Mouse (Mus musculus) intestine, embryonic 14.5 days (tissue): ENCODE results near the gene Tmem143. TPM values are rescaled to one million over a fixed set of nuclear protein-coding genes. Genes with fewer than 3 reads are reported as not detected.
"Not testable (repeated sequence)": the region's sequence is repeated elsewhere in the genome, so short reads cannot be mapped to it uniquely, and the experiment has no call there.

Experiments used
- ATAC-seq: fragments of 200-750 bp; cut with Nextera tagmentation; replicated peaks from 2 replicates; pipeline ENCODE4 v1.8.0; 2017; ENCODE audit warnings: low read depth, moderate number of reproducible peaks, moderate TSS enrichment, moderate library complexity; ENCODE audit not compliant: low FRiP score, low TSS enrichment
- DNase-seq: peaks from one replicate; pipeline ENCODE4 v3.0.0-alpha.2; 2018; ENCODE audit warnings: low spot score
- H3K27ac ChIP-seq: fragments of 300-500 bp; sonication (generic); 2 replicates; pipeline ENCODE4 v1.5.1; 2014; ENCODE audit warnings: low read depth, mild to moderate bottlenecking, control low read depth
- H3K27me3 ChIP-seq: fragments of 300-500 bp; sonication (generic); replicated peaks from 2 replicates; pipeline ENCODE4 v1.6.1; 2014; ENCODE audit warnings: low read length, control low read depth; ENCODE audit not compliant: control insufficient read depth, insufficient read depth
- H3K36me3 ChIP-seq: fragments of 300-500 bp; sonication (generic); 2 replicates; pipeline ENCODE4 v1.6.1; 2014; ENCODE audit warnings: low read length, control low read depth; ENCODE audit not compliant: control insufficient read depth, insufficient read depth
- H3K4me1 ChIP-seq: fragments of 300-500 bp; sonication (generic); replicated peaks from 2 replicates; pipeline ENCODE4 v1.6.1; 2014; ENCODE audit warnings: low read length, control low read depth, mixed read lengths; ENCODE audit not compliant: control insufficient read depth, insufficient read depth
- H3K4me2 ChIP-seq: fragments of 300-500 bp; sonication (generic); 2 replicates; pipeline ENCODE4 v1.6.1; 2014; ENCODE audit warnings: low read length
- H3K4me3 ChIP-seq: fragments of 300-500 bp; sonication (generic); 2 replicates; pipeline ENCODE4 v1.5.1; 2014; ENCODE audit warnings: low read depth, low read length, control low read depth, mixed read lengths
- H3K9ac ChIP-seq: fragments of 300-500 bp; sonication (generic); 2 replicates; pipeline ENCODE4 v1.6.1; 2014; ENCODE audit warnings: mild to moderate bottlenecking, low read length
- H3K9me3 ChIP-seq: fragments of 300-500 bp; sonication (generic); 2 replicates; pipeline ENCODE4 v1.6.1; 2016; ENCODE audit warnings: low read length, control low read depth; ENCODE audit not compliant: control insufficient read depth
- WGBS: fragments of 180-500 bp; shearing (Covaris S2); extraction: QIAGEN DNeasy Blood & Tissue Kit; methylation state at CpG from one replicate; pipeline ENCODE4 v1.1.7; 2014; 5-methylcytosine and 5-hydroxymethylcytosine counted together
- polyA plus RNA-seq: library from polyadenylated mRNA; unstranded; fragments of >200 nt; fragmentation: Nextera tagmentation; extraction: Ambion mirVana; gene quantifications from 2 replicates; pipeline ENCODE4 v1.2.1, GENCODE M21; 2014

Gene Tmem143
- polyA plus RNA-seq, 1 experiment from 2014 or later = 4.3 TPM

DNA sequence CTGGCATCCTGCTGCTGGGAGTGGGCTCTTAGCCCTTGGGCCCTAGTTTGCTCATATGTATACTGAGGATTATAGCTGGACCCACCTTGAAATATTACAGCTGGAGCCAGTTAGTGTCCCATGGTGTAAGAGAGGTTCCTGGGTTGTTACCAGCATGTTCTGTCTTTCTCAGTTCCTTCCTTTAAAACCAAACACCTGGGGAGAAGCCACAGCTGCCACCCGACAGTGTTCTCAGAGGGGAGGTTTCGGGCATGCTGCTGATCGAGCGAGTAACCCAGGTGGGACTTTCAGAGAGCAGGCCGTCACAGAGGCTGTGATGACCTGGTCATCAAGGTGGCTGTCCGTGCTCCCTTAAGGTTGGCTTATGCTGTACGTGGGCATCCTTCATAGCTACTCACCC lies 19.8 kb upstream of the Tmem143 start:
- no peaks in the 10 kb centered on the region for H3K27me3 ChIP-seq
- no peak overlapping the region for H3K4me3 ChIP-seq
- H3K4me2 ChIP-seq = no peak overlapping the region
- DNase-seq (no peak), ATAC-seq (no peak)
- H3K9me3 ChIP-seq = 0 out of 2 replicates have a peak, but pooled peaks cover 2% of the 10 kb centered on the region
- no peak overlapping the region for H3K9ac ChIP-seq
- peaks cover 70% of the 10 kb centered on the region for H3K36me3 ChIP-seq
- peaks cover 11% of the 10 kb centered on the region for H3K4me1 ChIP-seq
- WGBS = 93% methylated on average over 7 of the region's 7 CpGs
- H3K27ac ChIP-seq = no peak overlapping the region

DNA sequence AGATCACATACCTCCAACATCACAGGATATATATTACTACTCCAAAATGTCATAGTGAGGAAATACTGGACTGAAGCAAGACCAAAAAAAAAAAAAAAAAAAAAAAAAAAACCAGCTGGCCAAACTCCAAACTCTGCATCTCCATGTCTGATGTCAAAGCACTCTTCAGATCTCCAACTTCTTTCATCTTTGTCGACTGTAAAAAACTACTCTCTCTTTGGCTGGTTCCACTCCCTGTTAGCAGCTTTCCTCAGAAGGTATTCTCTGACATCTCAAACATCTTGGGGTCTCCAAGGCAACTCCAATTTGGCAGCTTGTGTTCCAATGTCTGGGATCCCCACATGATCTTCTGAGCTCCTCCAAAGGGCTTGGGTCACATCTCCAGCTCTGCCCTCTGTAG lies 18.5 kb upstream of the Tmem143 start, which contains the start of gene Grin2d:
Gene Grin2d, minus strand, starts transcription at position 101 of the 400 bp plus-strand sequence.
- not testable (repeated sequence) for H3K9ac ChIP-seq, H3K27me3 ChIP-seq, DNase-seq, H3K4me2 ChIP-seq, H3K27ac ChIP-seq, H3K4me3 ChIP-seq, ATAC-seq, H3K9me3 ChIP-seq
- peaks cover 11% of the 10 kb centered on the region for H3K4me1 ChIP-seq
- 93% methylated on average over 1 of the region's 1 CpGs for WGBS
- H3K36me3 ChIP-seq = peaks cover 83% of the 10 kb centered on the region

DNA sequence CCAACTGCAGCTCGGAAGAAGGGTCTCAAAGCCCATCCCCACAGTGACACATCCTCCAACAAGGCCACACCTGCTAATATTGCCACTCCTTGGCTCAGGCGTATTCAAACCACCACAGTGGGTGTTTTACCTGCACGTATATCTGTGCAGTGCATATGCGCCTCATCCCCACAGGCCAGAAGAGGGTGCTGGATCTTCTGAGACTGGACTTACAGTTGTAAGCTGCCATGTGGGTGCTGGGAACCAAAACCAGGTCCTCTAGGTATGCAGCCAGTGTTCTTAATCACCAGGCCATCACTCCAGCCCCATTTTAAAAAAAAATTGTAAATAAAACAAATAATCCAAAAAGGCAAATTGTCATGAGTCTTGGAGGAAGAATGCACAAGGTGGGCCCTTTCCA lies 16.2 kb upstream of the Tmem143 start:
- WGBS = 94% methylated on average over 4 of the region's 4 CpGs

DNA sequence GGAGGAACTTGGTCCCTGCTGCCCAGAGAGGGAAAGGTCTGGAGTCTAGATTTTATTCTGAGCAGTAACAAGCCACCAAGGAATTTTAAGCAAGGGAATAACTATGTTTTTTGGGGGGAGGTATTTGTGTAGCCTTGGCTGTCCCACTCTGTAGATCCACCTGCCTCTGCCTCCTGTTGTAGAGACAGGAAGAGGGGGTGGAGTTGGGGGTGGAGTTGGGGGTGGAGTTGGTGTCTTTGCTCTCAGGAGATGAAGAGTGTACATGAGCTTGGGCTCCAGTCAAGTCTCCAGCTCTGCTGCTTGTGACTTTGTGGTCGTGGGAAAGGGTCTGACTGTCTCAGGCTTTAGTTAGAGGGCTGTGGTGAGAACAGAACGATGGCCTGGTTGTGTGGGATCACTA lies 15.7 kb upstream of the Tmem143 start:
- no peak for ATAC-seq
- Histone ChIP-seq H3K27ac (no peak overlapping the region), H3K4me1 (no peaks in the 10 kb centered on the region), H3K9ac (no peak overlapping the region), H3K4me3 (no peak overlapping the region), H3K4me2 (no peak overlapping the region), H3K9me3 (0 out of 2 replicates have a peak, but pooled peaks cover 2% of the 10 kb centered on the region), H3K36me3 (peaks cover 92% of the 10 kb centered on the region), H3K27me3 (no peaks in the 10 kb centered on the region)
- DNase-seq = no peak
- WGBS = 92% methylated on average over 2 of the region's 2 CpGs

More for the DNA sequence above, 16.2 kb upstream of the Tmem143 start:
- H3K4me3 ChIP-seq = no peak overlapping the region
- H3K4me2 ChIP-seq = no peak overlapping the region
- H3K36me3 ChIP-seq = peaks cover 96% of the 10 kb centered on the region
- no peaks in the 10 kb centered on the region for H3K27me3 ChIP-seq
- H3K27ac ChIP-seq = no peak overlapping the region
- 0 out of 2 replicates have a peak, but pooled peaks cover 2% of the 10 kb centered on the region for H3K9me3 ChIP-seq
- H3K9ac ChIP-seq = no peak overlapping the region
- no peaks in the 10 kb centered on the region for H3K4me1 ChIP-seq
- no peak for DNase-seq
- no peak for ATAC-seq

GRCm38 (mm10) chr7:45887246-45887645 lies 9.5 kb upstream of the Tmem143 start:
- Histone ChIP-seq H3K9ac (no peak overlapping the region), H3K36me3 (peaks cover 33% of the 10 kb centered on the region), H3K4me1 (no peaks in the 10 kb centered on the region), H3K9me3 (no peaks in the 10 kb centered on the region), H3K27me3 (no peaks in the 10 kb centered on the region), H3K27ac (no peak overlapping the region), H3K4me2 (no peak overlapping the region), H3K4me3 (no peak overlapping the region)
- no peak for DNase-seq
- no peak for ATAC-seq
- WGBS = 39% methylated on average over 3 of the region's 3 CpGs

- no peaks in the 10 kb centered on the region for H3K9me3 ChIP-seq
- no peaks in the 10 kb centered on the region; the same call in 1 of the 2 replicates for H3K4me1 ChIP-seq
- 87% methylated on average over 2 of the region's 2 CpGs for WGBS
- no peak overlapping the region for H3K4me2 ChIP-seq
- no peak overlapping the region for H3K4me3 ChIP-seq
- H3K36me3 ChIP-seq = no peaks in the 10 kb centered on the region
- H3K27ac ChIP-seq = no peak overlapping the region
- no peak overlapping the region for H3K9ac ChIP-seq
- DNase-seq = no peak
- H3K27me3 ChIP-seq = no peaks in the 10 kb centered on the region
- ATAC-seq = no peak
These were observed 4.1 kb upstream of the Tmem143 start for GRCm38 (mm10) chr7:45892651-45893050.

DNA sequence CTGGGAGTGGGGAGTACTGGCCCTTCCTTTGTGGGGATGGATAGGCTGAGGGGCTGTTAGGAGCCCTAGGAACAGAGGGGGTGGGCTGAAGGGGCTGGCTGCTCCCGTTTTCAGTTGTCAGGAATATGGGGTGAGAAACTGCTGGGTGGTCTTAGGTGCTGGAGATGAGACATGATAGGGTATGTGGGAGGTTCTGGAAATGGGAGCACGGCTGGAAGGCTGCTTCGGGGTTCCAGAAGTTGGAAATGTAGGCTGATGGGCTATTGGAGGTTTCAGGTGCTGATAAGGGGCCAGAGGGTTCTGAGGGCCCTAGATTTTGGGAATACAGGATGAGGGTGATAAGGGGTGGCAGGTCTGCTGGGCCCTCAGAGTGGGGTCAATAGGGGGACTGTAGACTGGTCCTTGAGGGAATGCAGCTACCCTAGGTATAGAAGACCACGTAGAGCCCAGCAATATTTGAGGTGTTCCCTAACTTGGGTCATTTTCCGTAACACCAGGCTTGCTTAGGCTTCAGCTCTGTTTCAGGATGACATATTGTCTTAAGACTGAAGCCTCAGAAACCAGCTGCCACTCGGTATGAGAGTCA lies 717 bp upstream of the Tmem143 start:
- ATAC-seq = peak; percentile 18; the same call in 1 of the 2 replicates
- no peak for DNase-seq
- no peaks in the 10 kb centered on the region; the same call in 1 of the 2 replicates for H3K4me1 ChIP-seq
- H3K27me3 ChIP-seq = no peaks in the 10 kb centered on the region
- H3K4me3 ChIP-seq = peak overlapping the region; percentile 57
- H3K9ac ChIP-seq = no peak overlapping the region
- peak overlapping the region; percentile 78 for H3K4me2 ChIP-seq
- H3K9me3 ChIP-seq = no peaks in the 10 kb centered on the region
- no peaks in the 10 kb centered on the region for H3K36me3 ChIP-seq
- WGBS = 71% methylated on average over 6 of the region's 6 CpGs
- 0 out of 2 replicates have a peak overlapping the region, but pooled peaks have one; percentile 57 for H3K27ac ChIP-seq

- peak overlapping the region; percentile 76 for H3K27ac ChIP-seq
- peak overlapping the region; percentile 78 for H3K4me2 ChIP-seq
- H3K36me3 ChIP-seq = no peaks in the 10 kb centered on the region
- H3K9ac ChIP-seq = peak overlapping the region; percentile 64
- H3K4me3 ChIP-seq = peak overlapping the region; percentile 57
- no peaks in the 10 kb centered on the region for H3K9me3 ChIP-seq
- ATAC-seq (peak; percentile 75), DNase-seq (peak; percentile 82)
- H3K4me1 ChIP-seq = no peaks in the 10 kb centered on the region; the same call in 1 of the 2 replicates
- WGBS = 2% methylated on average over 19 of the region's 19 CpGs
- H3K27me3 ChIP-seq = no peaks in the 10 kb centered on the region
These were observed 567 bp downstream of the Tmem143 start for GRCm38 (mm10) chr7:45897258-45897757.

GRCm38 (mm10) chr7:45898125-45898524 lies 1.4 kb downstream of the Tmem143 start:
- not testable (repeated sequence) for ATAC-seq, DNase-seq, H3K9me3 ChIP-seq, H3K27me3 ChIP-seq, H3K4me3 ChIP-seq, H3K36me3 ChIP-seq, H3K27ac ChIP-seq, H3K4me1 ChIP-seq, H3K9ac ChIP-seq
- 63% methylated on average over 4 of the region's 4 CpGs for WGBS
- peak overlapping the region; percentile 78 for H3K4me2 ChIP-seq
